Mouse (Mus musculus): ENCODE measurements around the gene Dab2. TPM values are rescaled to one million over a fixed set of nuclear protein-coding genes. Genes with fewer than 3 reads are reported as not detected.

The Dab2 gene
- polyA plus RNA-seq, 1 experiment from 2014 or later = 20.3 TPM

- no peaks in the 10 kb centered on the region for H3K27me3 ChIP-seq (replicated peaks)
- WGBS = 93% methylated on average over 5 of the region's 5 CpGs
- H3K9ac ChIP-seq = no peak overlapping the region
- H3K4me3 ChIP-seq = no peak overlapping the region
- no peaks in the 10 kb centered on the region for H3K9me3 ChIP-seq
- H3K27ac ChIP-seq = no peak overlapping the region
- no peak for ATAC-seq (replicated peaks)
- no peak overlapping the region for H3K4me2 ChIP-seq
- no peaks in the 10 kb centered on the region for H3K36me3 ChIP-seq (replicated peaks)
- H3K4me1 ChIP-seq = no peaks in the 10 kb centered on the region
Measured at GRCm38 (mm10) chr15:6404172-6404571, 104.6 kb downstream of the Dab2 start.

- H3K4me2 ChIP-seq = no peak overlapping the region
- no peaks in the 10 kb centered on the region for H3K36me3 ChIP-seq (replicated peaks)
- H3K9ac ChIP-seq = no peak overlapping the region
- no peak overlapping the region for H3K27ac ChIP-seq
- H3K4me3 ChIP-seq = no peak overlapping the region
- no peaks in the 10 kb centered on the region for H3K9me3 ChIP-seq
- H3K4me1 ChIP-seq = no peaks in the 10 kb centered on the region
- WGBS = 87% methylated on average over 6 of the region's 6 CpGs
- no peak for ATAC-seq (replicated peaks)
- H3K27me3 ChIP-seq (replicated peaks) = no peaks in the 10 kb centered on the region
Measured at GRCm38 (mm10) chr15:6406771-6407170, 107.2 kb downstream of the Dab2 start.

- no peak for ATAC-seq (replicated peaks)
- Histone ChIP-seq H3K36me3 (replicated peaks) (no peaks in the 10 kb centered on the region), H3K9me3 (no peaks in the 10 kb centered on the region), H3K4me2 (no peak overlapping the region), H3K27ac (no peak overlapping the region), H3K27me3 (replicated peaks) (no peaks in the 10 kb centered on the region), H3K4me1 (no peaks in the 10 kb centered on the region), H3K9ac (no peak overlapping the region), H3K4me3 (no peak overlapping the region)
- WGBS = 83% methylated on average over 8 of the region's 8 CpGs
Measured at GRCm38 (mm10) chr15:6409031-6409430, 109.4 kb downstream of the Dab2 start.

GRCm38 (mm10) chr15:6410161-6410560 is 110.6 kb downstream of the Dab2 start:
- WGBS = 97% methylated on average over 3 of the region's 3 CpGs
- ATAC-seq (replicated peaks) = no peak
- H3K4me1 ChIP-seq = no peaks in the 10 kb centered on the region

GRCm38 (mm10) chr15:6411334-6411733 is 111.7 kb downstream of the Dab2 start:
- no peak for ATAC-seq (replicated peaks)
- H3K27ac ChIP-seq = no peak overlapping the region
- H3K9ac ChIP-seq = no peak overlapping the region
- no peaks in the 10 kb centered on the region for H3K9me3 ChIP-seq
- WGBS = 89% methylated on average over 6 of the region's 6 CpGs
- no peak overlapping the region for H3K4me2 ChIP-seq
- no peaks in the 10 kb centered on the region for H3K27me3 ChIP-seq (replicated peaks)
- H3K36me3 ChIP-seq (replicated peaks) = no peaks in the 10 kb centered on the region
- H3K4me3 ChIP-seq = no peak overlapping the region
- no peaks in the 10 kb centered on the region for H3K4me1 ChIP-seq

More at GRCm38 (mm10) chr15:6410161-6410560, 110.6 kb downstream of the Dab2 start:
- no peaks in the 10 kb centered on the region for H3K9me3 ChIP-seq
- no peaks in the 10 kb centered on the region for H3K36me3 ChIP-seq (replicated peaks)
- no peak overlapping the region for H3K27ac ChIP-seq
- H3K4me2 ChIP-seq = no peak overlapping the region
- H3K9ac ChIP-seq = no peak overlapping the region
- H3K4me3 ChIP-seq = no peak overlapping the region
- no peaks in the 10 kb centered on the region for H3K27me3 ChIP-seq (replicated peaks)

GRCm38 (mm10) chr15:6415317-6415716 is 115.7 kb downstream of the Dab2 start:
- no peak overlapping the region for H3K4me2 ChIP-seq
- no peaks in the 10 kb centered on the region for H3K27me3 ChIP-seq (replicated peaks)
- H3K9ac ChIP-seq = no peak overlapping the region
- H3K9me3 ChIP-seq = no peaks in the 10 kb centered on the region
- no peaks in the 10 kb centered on the region for H3K36me3 ChIP-seq (replicated peaks)
- H3K27ac ChIP-seq = no peak overlapping the region
- no peak overlapping the region for H3K4me3 ChIP-seq
- no peaks in the 10 kb centered on the region for H3K4me1 ChIP-seq
- 93% methylated on average over 5 of the region's 5 CpGs for WGBS
- ATAC-seq (replicated peaks) = no peak

- Histone ChIP-seq H3K27me3 (replicated peaks) (no peaks in the 10 kb centered on the region), H3K4me2 (no peak overlapping the region), H3K4me3 (no peak overlapping the region), H3K27ac (no peak overlapping the region), H3K4me1 (no peaks in the 10 kb centered on the region), H3K36me3 (replicated peaks) (no peaks in the 10 kb centered on the region), H3K9ac (no peak overlapping the region), H3K9me3 (no peaks in the 10 kb centered on the region)
- ATAC-seq (replicated peaks) = peak; percentile 74
- WGBS = 45% methylated on average over 7 of the region's 7 CpGs
Measured at GRCm38 (mm10) chr15:6431777-6432176, 132.2 kb downstream of the Dab2 start.

GRCm38 (mm10) chr15:6432411-6432810 is 132.8 kb downstream of the Dab2 start:
- Histone ChIP-seq H3K4me1 (no peaks in the 10 kb centered on the region), H3K27ac (0 out of 2 replicates have a peak overlapping the region, but pooled peaks have one; percentile 5), H3K4me2 (no peak overlapping the region), H3K9ac (no peak overlapping the region), H3K27me3 (replicated peaks) (no peaks in the 10 kb centered on the region), H3K4me3 (no peak overlapping the region), H3K36me3 (replicated peaks) (no peaks in the 10 kb centered on the region), H3K9me3 (no peaks in the 10 kb centered on the region)
- WGBS = 85% methylated on average over 7 of the region's 7 CpGs
- peak; percentile 84 for ATAC-seq (replicated peaks)

GRCm38 (mm10) chr15:6435281-6435680 is 135.7 kb downstream of the Dab2 start:
- no peak for ATAC-seq (replicated peaks)
- H3K27ac ChIP-seq = no peak overlapping the region
- H3K9ac ChIP-seq = no peak overlapping the region
- 90% methylated on average over 7 of the region's 7 CpGs for WGBS
- no peaks in the 10 kb centered on the region for H3K4me1 ChIP-seq
- H3K4me3 ChIP-seq = no peak overlapping the region
- no peaks in the 10 kb centered on the region for H3K36me3 ChIP-seq (replicated peaks)
- no peak overlapping the region for H3K4me2 ChIP-seq
- H3K9me3 ChIP-seq = no peaks in the 10 kb centered on the region
- H3K27me3 ChIP-seq (replicated peaks) = no peaks in the 10 kb centered on the region

- no peaks in the 10 kb centered on the region for H3K36me3 ChIP-seq (replicated peaks)
- H3K4me2 ChIP-seq = no peak overlapping the region
- no peaks in the 10 kb centered on the region for H3K4me1 ChIP-seq
- no peak for ATAC-seq (replicated peaks)
- H3K27ac ChIP-seq = no peak overlapping the region
- H3K9ac ChIP-seq = no peak overlapping the region
- no peak overlapping the region for H3K4me3 ChIP-seq
- WGBS = 59% methylated on average over 2 of the region's 2 CpGs
- H3K27me3 ChIP-seq (replicated peaks) = no peaks in the 10 kb centered on the region
- no peaks in the 10 kb centered on the region for H3K9me3 ChIP-seq
Measured at GRCm38 (mm10) chr15:6435773-6436172, 136.2 kb downstream of the Dab2 start.

- 88% methylated on average over 3 of the region's 3 CpGs for WGBS
- Histone ChIP-seq H3K9me3 (no peaks in the 10 kb centered on the region), H3K36me3 (replicated peaks) (no peaks in the 10 kb centered on the region), H3K4me3 (no peak overlapping the region), H3K4me1 (no peaks in the 10 kb centered on the region), H3K9ac (no peak overlapping the region), H3K27me3 (replicated peaks) (no peaks in the 10 kb centered on the region), H3K27ac (no peak overlapping the region), H3K4me2 (no peak overlapping the region)
- ATAC-seq (replicated peaks) = no peak
Measured at GRCm38 (mm10) chr15:6438685-6439084, 139.1 kb downstream of the Dab2 start.

- Histone ChIP-seq H3K9me3 (no peaks in the 10 kb centered on the region), H3K4me3 (no peak overlapping the region), H3K4me1 (peaks cover 12% of the 10 kb centered on the region), H3K27me3 (replicated peaks) (no peaks in the 10 kb centered on the region), H3K27ac (no peak overlapping the region), H3K9ac (no peak overlapping the region), H3K36me3 (replicated peaks) (no peaks in the 10 kb centered on the region), H3K4me2 (no peak overlapping the region)
- WGBS = 94% methylated on average over 2 of the region's 2 CpGs
- no peak for ATAC-seq (replicated peaks)
Measured at GRCm38 (mm10) chr15:6444452-6444851, 144.9 kb downstream of the Dab2 start.

GRCm38 (mm10) chr15:6445135-6445534 is 145.5 kb downstream of the Dab2 start, which contains the start of gene C9:
Gene C9, plus strand, starts transcription at chr15:6445327.
- no peak within 1 kb of the TSS for H3K4me3 ChIP-seq

More at GRCm38 (mm10) chr15:6445135-6445534, 145.5 kb downstream of the Dab2 start, which contains the start of gene C9:
- WGBS = 83% methylated on average over 2 of the region's 2 CpGs
- Histone ChIP-seq H3K9ac (no peak within 1 kb of the TSS), H3K4me2 (no peak within 1 kb of the TSS), H3K9me3 (no peaks in the 10 kb centered on the region), H3K27ac (no peak within 1 kb of the TSS), H3K4me1 (peaks cover 12% of the 10 kb centered on the region), H3K36me3 (replicated peaks) (no peaks in the 10 kb centered on the region), H3K27me3 (replicated peaks) (no peaks in the 10 kb centered on the region)
- no peak for ATAC-seq (replicated peaks)
